Mouse (Mus musculus) erythroblast, embryonic 14.5 days (primary cell): Measurements from ENCODE around the gene 4931428F04Rik.

Source experiments
- GATA1 ChIP-seq: IDR thresholded peaks from 2 replicates; pipeline ENCODE4 v1.6.1; 2012; ENCODE audit warnings: low read length, inconsistent platforms, mixed read lengths
- TAL1 ChIP-seq: IDR thresholded peaks from 3 replicates; pipeline ENCODE4 v1.6.1; 2012; ENCODE audit warnings: low read length, inconsistent platforms, mixed read lengths

- TF ChIP-seq TAL1, result no peak
- no peak for TF ChIP-seq GATA1
These were observed 37.7 kb downstream of the 4931428F04Rik start for GRCm38 (mm10) chr8:105251954-105252353.
